9 mouse cellular contexts compared by ENCODE assay signal in the genomic region with DNA sequence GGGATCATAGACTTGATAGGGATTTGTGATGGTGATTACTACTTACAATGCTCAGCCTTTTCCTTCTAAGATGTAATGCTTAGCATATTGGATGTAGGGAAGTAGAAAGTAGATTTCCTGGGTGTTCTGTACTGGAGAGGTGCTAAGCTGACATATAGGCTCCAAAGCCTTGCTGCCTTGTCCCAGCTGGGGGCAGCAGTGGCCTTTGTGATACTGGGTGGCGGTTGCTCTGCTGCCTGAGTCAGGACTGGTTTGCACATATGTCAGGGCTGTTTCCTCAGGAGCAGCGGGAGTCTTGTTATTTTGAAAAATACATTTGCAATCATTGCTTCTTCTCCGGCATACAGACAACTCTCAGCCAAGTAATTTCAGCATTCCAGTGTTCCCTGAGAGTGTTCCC. TPM values are rescaled to one million over a fixed set of nuclear protein-coding genes. Genes with fewer than 3 reads are reported as not detected.
DNase-seq lines count a peak whose midpoint lies in the region; ATAC-seq and TF ChIP-seq lines count a peak whose summit lies in the region.
"Had no signal": no experiment of that assay in that cellular context is flagged by ENCODE, and none has a peak within 500 bp of the region (broad histone marks: within the 10 kb centered on the region; RNA-seq: fewer than 3 reads in every experiment).

No protein-coding gene starts in this region.

- WGBS in forebrain, embryonic 11.5 days = 80% methylated on average over 3 of the region's 3 CpGs
- 84% methylated on average over 3 of the region's 3 CpGs for WGBS in forebrain, embryonic 10.5 days
- WGBS in lung, embryonic 14.5 days = 55% methylated on average over 3 of the region's 3 CpGs
- WGBS in liver, postnatal 0 days (ENCODE audit: insufficient replicate concordance) = 66% methylated on average over 3 of the region's 3 CpGs
- 68% methylated on average over 3 of the region's 3 CpGs for WGBS in heart, embryonic 11.5 days (ENCODE audit: insufficient replicate concordance)

- no peaks in the 10 kb centered on the region for H3K4me1 ChIP-seq in forebrain, embryonic 11.5 days (replicated peaks; ENCODE audit: control insufficient read depth, insufficient read depth, low read length)
- H3K4me1 ChIP-seq in forebrain, embryonic 10.5 days = no peaks in the 10 kb centered on the region
- no peaks in the 10 kb centered on the region for H3K4me1 ChIP-seq in lung, embryonic 14.5 days (ENCODE audit: insufficient read depth)
- peaks cover 3% of the 10 kb centered on the region; the same call in 1 of the 2 replicates for H3K4me1 ChIP-seq in liver, postnatal 0 days (ENCODE audit: insufficient read depth)
- peaks cover 4% of the 10 kb centered on the region; the same call in 1 of the 2 replicates for H3K4me1 ChIP-seq in heart, embryonic 11.5 days (ENCODE audit: control insufficient read depth, insufficient read depth, low read length)

- no peak overlapping the region for H3K4me2 ChIP-seq in forebrain, embryonic 11.5 days (ENCODE audit: low read depth, low read length, severe bottlenecking)
- no peak overlapping the region for H3K4me2 ChIP-seq in lung, embryonic 14.5 days
- no peak overlapping the region for H3K4me2 ChIP-seq in liver, postnatal 0 days (ENCODE audit: low read depth, low read length)
- H3K4me2 ChIP-seq in heart, embryonic 11.5 days = no peak overlapping the region
- H3K4me2 ChIP-seq: limb, embryonic 15.5 days had no signal

- no peak overlapping the region for H3K9ac ChIP-seq in forebrain, embryonic 11.5 days (ENCODE audit: low read length)
- no peak overlapping the region for H3K9ac ChIP-seq in lung, embryonic 14.5 days
- no peak overlapping the region for H3K9ac ChIP-seq in liver, postnatal 0 days (replicated peaks)
- H3K9ac ChIP-seq in heart, embryonic 11.5 days (ENCODE audit: low read depth, low read length) = no peak overlapping the region
- H3K9ac ChIP-seq: limb, embryonic 15.5 days had no signal

- no peaks in the 10 kb centered on the region for H3K36me3 ChIP-seq in forebrain, embryonic 11.5 days (ENCODE audit: control insufficient read depth, insufficient read depth, low read length)
- peaks cover 52% of the 10 kb centered on the region for H3K36me3 ChIP-seq in forebrain, embryonic 10.5 days (replicated peaks)
- peaks cover 3% of the 10 kb centered on the region; the same call in 1 of the 2 replicates for H3K36me3 ChIP-seq in lung, embryonic 14.5 days (ENCODE audit: insufficient read depth)
- 0 out of 2 replicates have a peak, but pooled peaks cover 5% of the 10 kb centered on the region for H3K36me3 ChIP-seq in liver, postnatal 0 days (replicated peaks; ENCODE audit: insufficient read depth, low read length)
- no peaks in the 10 kb centered on the region for H3K36me3 ChIP-seq in heart, embryonic 11.5 days (ENCODE audit: control insufficient read depth, insufficient read depth, low read length)
- H3K36me3 ChIP-seq: limb, embryonic 15.5 days had no signal

- H3K27ac ChIP-seq in forebrain, embryonic 11.5 days (ENCODE audit: low read depth, low read length) = no peak overlapping the region
- no peak overlapping the region for H3K27ac ChIP-seq in forebrain, embryonic 10.5 days
- no peak overlapping the region for H3K27ac ChIP-seq in lung, embryonic 14.5 days (ENCODE audit: low read depth)
- H3K27ac ChIP-seq in liver, postnatal 0 days (ENCODE audit: low read depth) = no peak overlapping the region
- H3K27ac ChIP-seq in heart, embryonic 11.5 days (ENCODE audit: low read depth, low read length) = no peak overlapping the region
- H3K27ac ChIP-seq: limb, embryonic 15.5 days had no signal

- TF ChIP-seq EP300 in liver, postnatal 0 days (IDR thresholded peaks at IDR 0.05; ENCODE audit: low read depth) = no peak

- peak; percentile 59 for DNase-seq in forebrain, embryonic 11.5 days (ENCODE audit: low spot score)
- no peak for DNase-seq in forebrain, embryonic 10.5 days (ENCODE audit: extremely low spot score, low spot score)
- peak; percentile 73 for DNase-seq in lung, embryonic 14.5 days
- no peak for DNase-seq in lung, postnatal 25 days (ENCODE audit: low spot score)
- DNase-seq in cerebellum, postnatal 25 days = peak; percentile 52 to 73
- peak; percentile 46 for DNase-seq in liver, postnatal 0 days
- no peak for DNase-seq in urinary bladder, postnatal 36 days (ENCODE audit: low spot score in 2 of 2)

- no peaks in the 10 kb centered on the region for H3K27me3 ChIP-seq in forebrain, embryonic 11.5 days (ENCODE audit: control insufficient read depth, insufficient read depth, low read length)
- H3K27me3 ChIP-seq in forebrain, embryonic 10.5 days (ENCODE audit: poor library complexity, severe bottlenecking) = no peaks in the 10 kb centered on the region
- no peaks in the 10 kb centered on the region for H3K27me3 ChIP-seq in lung, embryonic 14.5 days (ENCODE audit: insufficient read depth, low read length)
- H3K27me3 ChIP-seq in liver, postnatal 0 days (ENCODE audit: insufficient read depth, low read length) = no peaks in the 10 kb centered on the region
- H3K27me3 ChIP-seq in heart, embryonic 11.5 days (ENCODE audit: control insufficient read depth, insufficient read depth, low read length) = no peaks in the 10 kb centered on the region
- H3K27me3 ChIP-seq: limb, embryonic 15.5 days had no signal

- no peak overlapping the region for H3K4me3 ChIP-seq in forebrain, embryonic 11.5 days (ENCODE audit: low read depth, low read length)
- H3K4me3 ChIP-seq in forebrain, embryonic 10.5 days = no peak overlapping the region
- no peak overlapping the region for H3K4me3 ChIP-seq in lung, embryonic 14.5 days (ENCODE audit: low read depth, low read length)
- no peak overlapping the region for H3K4me3 ChIP-seq in liver, postnatal 0 days (ENCODE audit: low read depth, low read length)
- no peak overlapping the region for H3K4me3 ChIP-seq in heart, embryonic 11.5 days (ENCODE audit: low read depth, low read length)
- H3K4me3 ChIP-seq: limb, embryonic 15.5 days had no signal

- no peaks in the 10 kb centered on the region for H3K9me3 ChIP-seq in forebrain, embryonic 11.5 days (ENCODE audit: control insufficient read depth, low read length)
- H3K9me3 ChIP-seq in forebrain, embryonic 10.5 days = no peaks in the 10 kb centered on the region
- no peaks in the 10 kb centered on the region for H3K9me3 ChIP-seq in lung, embryonic 14.5 days (ENCODE audit: low read depth, low read length)
- H3K9me3 ChIP-seq in liver, postnatal 0 days (ENCODE audit: low read length) = no peaks in the 10 kb centered on the region
- no peaks in the 10 kb centered on the region for H3K9me3 ChIP-seq in heart, embryonic 11.5 days (replicated peaks; ENCODE audit: control insufficient read depth, low read length)
- H3K9me3 ChIP-seq: limb, embryonic 15.5 days had no signal

- TF ChIP-seq CTCF in lung, embryonic 14.5 days (IDR thresholded peaks at IDR 0.05; ENCODE audit: low read depth) = peak; percentile 71
- TF ChIP-seq CTCF in liver, postnatal 0 days (IDR thresholded peaks at IDR 0.05; ENCODE audit: low read depth) = peak; percentile 62

- ATAC-seq in forebrain, embryonic 11.5 days (replicated peaks; ENCODE audit: low FRiP score) = no peak
- ATAC-seq in lung, embryonic 14.5 days (ENCODE audit: insufficient read depth) = peak; percentile 71
- peak; percentile 50; the same call in 1 of the 2 replicates for ATAC-seq in liver, postnatal 0 days
- no peak for ATAC-seq in heart, embryonic 11.5 days (replicated peaks; ENCODE audit: insufficient number of reproducible peaks, low FRiP score, low TSS enrichment)

RNA-seq across cellular contexts. Expression of gene Fam173b, which starts 9.4 kb away (rescaled TPM):
- 14.2 and 15.0 TPM in 2 replicates for polyA plus RNA-seq in forebrain, embryonic 11.5 days (2014; fragmentation: Nextera tagmentation; extraction: Ambion mirVana)
- polyA plus RNA-seq in forebrain, embryonic 10.5 days (2016; fragmentation: Nextera tagmentation; extraction: Ambion mirVana) = 15.8 and 16.6 TPM in 2 replicates
- polyA plus RNA-seq in lung, embryonic 14.5 days (2014; fragmentation: Nextera tagmentation; extraction: Ambion mirVana) = 13.2 and 15.0 TPM in 2 replicates
- polyA plus RNA-seq in liver, postnatal 0 days (2015; fragmentation: Nextera tagmentation; extraction: Ambion mirVana) = 9.3 and 12.1 TPM in 2 replicates
- polyA plus RNA-seq in heart, embryonic 11.5 days (2014; fragmentation: Nextera tagmentation; extraction: Ambion mirVana) = 13.3 and 16.1 TPM in 2 replicates

RNA-seq across cellular contexts. Expression of gene Cct5, which starts 9.4 kb away (rescaled TPM):
- 695 and 710 TPM in 2 replicates for polyA plus RNA-seq in forebrain, embryonic 11.5 days (2014; fragmentation: Nextera tagmentation; extraction: Ambion mirVana)
- 803 and 810 TPM in 2 replicates for polyA plus RNA-seq in forebrain, embryonic 10.5 days (2016; fragmentation: Nextera tagmentation; extraction: Ambion mirVana)
- 600 and 601 TPM in 2 replicates for polyA plus RNA-seq in lung, embryonic 14.5 days (2014; fragmentation: Nextera tagmentation; extraction: Ambion mirVana)
- polyA plus RNA-seq in liver, postnatal 0 days (2015; fragmentation: Nextera tagmentation; extraction: Ambion mirVana) = 164 and 168 TPM in 2 replicates
- 455 and 458 TPM in 2 replicates for polyA plus RNA-seq in heart, embryonic 11.5 days (2014; fragmentation: Nextera tagmentation; extraction: Ambion mirVana)

RNA-seq across cellular contexts. Expression of gene Cmbl, which starts 45.8 kb away (rescaled TPM):
- 0.79 and 1.0 TPM in 2 replicates for polyA plus RNA-seq in forebrain, embryonic 11.5 days (2014; fragmentation: Nextera tagmentation; extraction: Ambion mirVana)
- polyA plus RNA-seq in forebrain, embryonic 10.5 days (2016; fragmentation: Nextera tagmentation; extraction: Ambion mirVana) = 1.9 and 2.1 TPM in 2 replicates
- polyA plus RNA-seq in lung, embryonic 14.5 days (2014; fragmentation: Nextera tagmentation; extraction: Ambion mirVana) = 4.5 and 5.2 TPM in 2 replicates
- polyA plus RNA-seq in liver, postnatal 0 days (2015; fragmentation: Nextera tagmentation; extraction: Ambion mirVana) = 112 and 113 TPM in 2 replicates
- 6.6 and 8.5 TPM in 2 replicates for polyA plus RNA-seq in heart, embryonic 11.5 days (2014; fragmentation: Nextera tagmentation; extraction: Ambion mirVana)

Comparison
In these comparisons a context has a peak if more than half of its experiments do, and no peak if none do; other contexts are left out.
1. DNase-seq: peak in forebrain, embryonic 11.5 days (single experiment), lung, embryonic 14.5 days (single experiment), cerebellum, postnatal 25 days (2 of 2) and liver, postnatal 0 days (single experiment); none in forebrain, embryonic 10.5 days (single experiment), lung, postnatal 25 days (single experiment) and urinary bladder, postnatal 36 days (0 of 2).
2. ATAC-seq: peak in lung, embryonic 14.5 days (single experiment) and liver, postnatal 0 days (single experiment); none in forebrain, embryonic 11.5 days (single experiment) and heart, embryonic 11.5 days (single experiment).
3. RNA of gene Cmbl, which starts 45.8 kb away (polyA plus RNA-seq): 112 to 113 TPM in liver, postnatal 0 days; 6.6 to 8.5 TPM in heart, embryonic 11.5 days, 4.5 to 5.2 TPM in lung, embryonic 14.5 days, 1.9 to 2.1 TPM in forebrain, embryonic 10.5 days and 0.79 to 1.0 TPM in forebrain, embryonic 11.5 days; every median in the first group is over 10 times any median in the second.